Mouse (Mus musculus) embryonic fibroblast, embryonic 13.5 days (primary cell): ENCODE results near the gene Slc25a11.

Experiments
- CTCF ChIP-seq: IDR thresholded peaks from 2 replicates; pipeline ENCODE4 v1.5.1; 2011; ENCODE audit warnings: mild to moderate bottlenecking, control low read depth, low read length, moderate library complexity, borderline replicate concordance; ENCODE audit not compliant: insufficient read depth
- POLR2A ChIP-seq: IDR thresholded peaks from 2 replicates; pipeline ENCODE4 v1.6.1; 2011; ENCODE audit warnings: low read depth, mild to moderate bottlenecking, control low read depth, low read length, moderate library complexity

- TF ChIP-seq POLR2A, result no peak
- TF ChIP-seq CTCF, result no peak
Measured at GRCm38 (mm10) chr11:70658521-70658920, 11.2 kb upstream of the Slc25a11 start.
